In genomic region chr5:124046741-124047401, GRCm38 (mm10) we compare ENCODE assay signal across 8 mouse cellular contexts. TPM values are rescaled to one million over a fixed set of nuclear protein-coding genes. Genes with fewer than 3 reads are reported as not detected.
DNase-seq lines count a peak whose midpoint lies in the region; ATAC-seq lines count a peak whose summit lies in the region.
"Had no signal": no experiment of that assay in that cellular context is flagged by ENCODE, and none has a peak within 500 bp of the region (broad histone marks: within the 10 kb centered on the region; RNA-seq: fewer than 3 reads in every experiment).

No protein-coding gene starts in this region.

- no peaks in the 10 kb centered on the region for H3K9me3 ChIP-seq in midbrain, embryonic 10.5 days (replicated peaks)
- H3K9me3 ChIP-seq in midbrain, embryonic 16.5 days (replicated peaks; ENCODE audit: control insufficient read depth, low read length, poor library complexity, severe bottlenecking) = no peaks in the 10 kb centered on the region
- H3K9me3 ChIP-seq in embryonic facial prominence, embryonic 11.5 days (replicated peaks; ENCODE audit: control insufficient read depth, low read length) = no peaks in the 10 kb centered on the region
- H3K9me3 ChIP-seq in liver, embryonic 16.5 days (replicated peaks; ENCODE audit: control insufficient read depth, low read length) = no peaks in the 10 kb centered on the region
- H3K9me3 ChIP-seq: hindbrain, embryonic 15.5 days had no signal

- DNase-seq in midbrain, embryonic 10.5 days (ENCODE audit: low spot score) = no peak
- no peak for DNase-seq in embryonic facial prominence, embryonic 11.5 days (ENCODE audit: low spot score)
- DNase-seq in urinary bladder, postnatal 25 days (ENCODE audit: low spot score) = peak; percentile 49
- no peak for DNase-seq in thymus, postnatal 14 days

- H3K4me2 ChIP-seq in midbrain, embryonic 16.5 days (ENCODE audit: low read length) = no peak overlapping the region
- no peak overlapping the region for H3K4me2 ChIP-seq in embryonic facial prominence, embryonic 11.5 days (ENCODE audit: low read depth, low read length)
- H3K4me2 ChIP-seq in liver, embryonic 16.5 days (ENCODE audit: low read depth, low read length) = no peak overlapping the region
- H3K4me2 ChIP-seq: hindbrain, embryonic 15.5 days had no signal

- peak overlapping the region; percentile 19; the same call in 1 of the 2 replicates for H3K27ac ChIP-seq in midbrain, embryonic 10.5 days (replicated peaks)
- no peak overlapping the region for H3K27ac ChIP-seq in midbrain, embryonic 16.5 days (ENCODE audit: low read length)
- no peak overlapping the region for H3K27ac ChIP-seq in embryonic facial prominence, embryonic 11.5 days (replicated peaks; ENCODE audit: low read depth, low read length)
- 0 out of 2 replicates have a peak overlapping the region, but pooled peaks have one; percentile 33 for H3K27ac ChIP-seq in liver, embryonic 16.5 days (ENCODE audit: low read length)
- H3K27ac ChIP-seq: hindbrain, embryonic 15.5 days had no signal

- H3K9ac ChIP-seq in midbrain, embryonic 16.5 days (ENCODE audit: low read depth, low read length) = no peak overlapping the region
- H3K9ac ChIP-seq in embryonic facial prominence, embryonic 11.5 days (replicated peaks; ENCODE audit: low read length) = 0 out of 2 replicates have a peak overlapping the region, but pooled peaks have one; percentile 9
- H3K9ac ChIP-seq in liver, embryonic 16.5 days (ENCODE audit: low read depth, low read length) = no peak overlapping the region
- H3K9ac ChIP-seq: hindbrain, embryonic 15.5 days had no signal

- no peak for ATAC-seq in midbrain, embryonic 16.5 days
- no peak for ATAC-seq in embryonic facial prominence, embryonic 11.5 days (replicated peaks; ENCODE audit: insufficient number of reproducible peaks, low FRiP score, low TSS enrichment, low read depth)
- no peak for ATAC-seq in liver, embryonic 16.5 days (ENCODE audit: low read depth)
- ATAC-seq in erythroid progenitor cell, adult 5-6 weeks (replicated peaks; ENCODE audit: low FRiP score, poor library complexity, severe bottlenecking) = no peak

- 88% methylated on average over 7 of the region's 7 CpGs for WGBS in midbrain, embryonic 10.5 days
- WGBS in midbrain, embryonic 16.5 days = 78% methylated on average over 7 of the region's 7 CpGs
- WGBS in embryonic facial prominence, embryonic 11.5 days = 69% methylated on average over 7 of the region's 7 CpGs
- 59% methylated on average over 7 of the region's 7 CpGs for WGBS in liver, embryonic 16.5 days (ENCODE audit: insufficient replicate concordance)

- H3K27me3 ChIP-seq in midbrain, embryonic 10.5 days (ENCODE audit: low read depth, poor library complexity, severe bottlenecking) = peaks cover 29% of the 10 kb centered on the region; the same call in 1 of the 2 replicates
- no peaks in the 10 kb centered on the region for H3K27me3 ChIP-seq in midbrain, embryonic 16.5 days (ENCODE audit: control insufficient read depth, insufficient read depth, low read depth, low read length)
- no peaks in the 10 kb centered on the region for H3K27me3 ChIP-seq in embryonic facial prominence, embryonic 11.5 days (ENCODE audit: control insufficient read depth, insufficient read depth, low read length)
- H3K27me3 ChIP-seq in liver, embryonic 16.5 days (ENCODE audit: control insufficient read depth, insufficient read depth, low read depth, low read length) = no peaks in the 10 kb centered on the region
- H3K27me3 ChIP-seq: hindbrain, embryonic 15.5 days had no signal

- H3K36me3 ChIP-seq in midbrain, embryonic 10.5 days = no peaks in the 10 kb centered on the region
- no peaks in the 10 kb centered on the region for H3K36me3 ChIP-seq in midbrain, embryonic 16.5 days (ENCODE audit: control insufficient read depth, insufficient read depth, low read length)
- no peaks in the 10 kb centered on the region for H3K36me3 ChIP-seq in embryonic facial prominence, embryonic 11.5 days (replicated peaks; ENCODE audit: control insufficient read depth, insufficient read depth, low read depth, low read length)
- no peaks in the 10 kb centered on the region for H3K36me3 ChIP-seq in liver, embryonic 16.5 days (ENCODE audit: control insufficient read depth, insufficient read depth)
- H3K36me3 ChIP-seq: hindbrain, embryonic 15.5 days had no signal

- H3K4me3 ChIP-seq in midbrain, embryonic 10.5 days = no peak overlapping the region
- H3K4me3 ChIP-seq in midbrain, embryonic 16.5 days (ENCODE audit: low read depth, low read length) = no peak overlapping the region
- H3K4me3 ChIP-seq in embryonic facial prominence, embryonic 11.5 days (ENCODE audit: low read depth, low read length) = no peak overlapping the region
- no peak overlapping the region for H3K4me3 ChIP-seq in liver, embryonic 16.5 days (ENCODE audit: low read depth, low read length)
- H3K4me3 ChIP-seq: hindbrain, embryonic 15.5 days had no signal

- H3K4me1 ChIP-seq in midbrain, embryonic 10.5 days = peaks cover 68% of the 10 kb centered on the region
- peaks cover 15% of the 10 kb centered on the region for H3K4me1 ChIP-seq in midbrain, embryonic 16.5 days (ENCODE audit: control insufficient read depth, insufficient read depth, low read length)
- peaks cover 5% of the 10 kb centered on the region for H3K4me1 ChIP-seq in embryonic facial prominence, embryonic 11.5 days (ENCODE audit: control insufficient read depth, insufficient read depth, low read length)
- peaks cover 48% of the 10 kb centered on the region for H3K4me1 ChIP-seq in liver, embryonic 16.5 days (ENCODE audit: control insufficient read depth, low read depth, low read length)

RNA-seq across cellular contexts. Expression of gene Vps37b, which starts 14.8 kb away (rescaled TPM):
- 58.1 and 69.2 TPM in 2 replicates for polyA plus RNA-seq in midbrain, embryonic 10.5 days (2016; fragmentation: Nextera tagmentation; extraction: Ambion mirVana)
- polyA plus RNA-seq in midbrain, embryonic 16.5 days (2015; fragmentation: Nextera tagmentation; extraction: Ambion mirVana) = 59.5 and 62.0 TPM in 2 replicates
- polyA plus RNA-seq in embryonic facial prominence, embryonic 11.5 days (2014; fragmentation: Nextera tagmentation; extraction: Ambion mirVana) = 29.2 and 31.3 TPM in 2 replicates
- 14.3 and 16.3 TPM in 2 replicates for polyA plus RNA-seq in liver, embryonic 16.5 days (2015; fragmentation: Nextera tagmentation; extraction: Ambion mirVana)
- 15.5 TPM in 2 replicates for total RNA-seq in erythroid progenitor cell, adult 5-6 weeks (2015; ENCODE audit: low replicate concordance)
- 7.3 and 9.6 TPM in 2 replicates for total RNA-seq in erythroid progenitor cell, adult 5-6 weeks (2017; ENCODE audit: low replicate concordance)

RNA-seq across cellular contexts. Expression of gene Abcb9, which starts 48.7 kb away (rescaled TPM):
- 0.54 and 1.1 TPM in 2 replicates for polyA plus RNA-seq in midbrain, embryonic 10.5 days (2016; fragmentation: Nextera tagmentation; extraction: Ambion mirVana)
- 15.5 and 21.7 TPM in 2 replicates for polyA plus RNA-seq in midbrain, embryonic 16.5 days (2015; fragmentation: Nextera tagmentation; extraction: Ambion mirVana)
- 0.46 and 0.59 TPM in 2 replicates for polyA plus RNA-seq in embryonic facial prominence, embryonic 11.5 days (2014; fragmentation: Nextera tagmentation; extraction: Ambion mirVana)
- polyA plus RNA-seq in liver, embryonic 16.5 days (2015; fragmentation: Nextera tagmentation; extraction: Ambion mirVana) = 6.4 and 6.7 TPM in 2 replicates
- total RNA-seq in erythroid progenitor cell, adult 5-6 weeks (2015; ENCODE audit: low replicate concordance) = 22.3 and 24.7 TPM in 2 replicates
- total RNA-seq in erythroid progenitor cell, adult 5-6 weeks (2017; ENCODE audit: low replicate concordance) = 23.8 and 25.2 TPM in 2 replicates

Comparison
In these comparisons a context has a peak if more than half of its experiments do, and no peak if none do; other contexts are left out.
1. H3K27ac ChIP-seq: peak in midbrain, embryonic 10.5 days (single experiment) and liver, embryonic 16.5 days (single experiment); none in midbrain, embryonic 16.5 days (single experiment) and embryonic facial prominence, embryonic 11.5 days (single experiment).